Mouse (Mus musculus): ENCODE results near the gene Olfr137.

Olfr137 gene

GRCm38 (mm10) chr17:38307470-38307869 lies at the start of gene Olfr137:
TSS of gene Olfr137 (minus strand) at chr17:38307570.
- DNase-seq (ENCODE audit: low read depth, low spot score) = no peak

GRCm38 (mm10) chr17:38329531-38329930 lies 22.2 kb upstream of the Olfr137 start, which contains the start of gene Olfr136:
TSS of gene Olfr136 (plus strand) at chr17:38329831.
- no peak for DNase-seq (ENCODE audit: low read depth, low spot score)

- no peak for DNase-seq (ENCODE audit: low read depth, low spot score)
These were observed 46.6 kb downstream of the Olfr137 start, which contains the start of gene Olfr138 for GRCm38 (mm10) chr17:38260735-38261134. TSS of gene Olfr138 (plus strand) at chr17:38261035.

All from brain, embryonic 18.5 days (tissue).